Mouse (Mus musculus) embryonic facial prominence, embryonic 10.5 days (tissue): ENCODE measurements around the gene Rptn. TPM values are rescaled to one million over a fixed set of nuclear protein-coding genes. Genes with fewer than 3 reads are reported as not detected.
A peak's percentile ranks its signal among the peaks of the same experiment; 100 is the strongest.
"Not testable (repeated sequence)": the region's sequence is repeated elsewhere in the genome, so short reads cannot be mapped to it uniquely, and the experiment has no call there.

Experiments used
- DNase-seq: peaks from one replicate; pipeline ENCODE4 v3.0.0-alpha.2; 2017; ENCODE audit warnings: low spot score
- H3K27ac ChIP-seq: fragments of 300-500 bp; sonication (generic); replicated peaks from 2 replicates; pipeline ENCODE4 v1.5.1; 2016; ENCODE audit warnings: mild to moderate bottlenecking
- H3K27me3 ChIP-seq: fragments of 300-500 bp; sonication (generic); replicated peaks from 2 replicates; pipeline ENCODE4 v1.6.1; 2016; ENCODE audit warnings: low read depth, mild to moderate bottlenecking; ENCODE audit not compliant: poor library complexity, severe bottlenecking
- H3K36me3 ChIP-seq: fragments of 300-500 bp; sonication (generic); replicated peaks from 2 replicates; pipeline ENCODE4 v1.6.1; 2016; ENCODE audit warnings: mild to moderate bottlenecking, moderate library complexity
- H3K4me1 ChIP-seq: fragments of 300-500 bp; sonication (generic); 2 replicates; pipeline ENCODE4 v1.6.1; 2016
- H3K4me3 ChIP-seq: fragments of 300-500 bp; sonication (generic); 2 replicates; pipeline ENCODE4 v1.5.1; 2016; ENCODE audit warnings: mild to moderate bottlenecking, moderate library complexity
- H3K9me3 ChIP-seq: fragments of 300-500 bp; sonication (generic); 2 replicates; pipeline ENCODE4 v1.6.1; 2016; ENCODE audit warnings: mild to moderate bottlenecking
- WGBS: fragments of 180-500 bp; shearing (Covaris S2); methylation state at CpG from one replicate; pipeline ENCODE4 v1.1.7; 2016; 5-methylcytosine and 5-hydroxymethylcytosine counted together
- microRNA-seq: library from miRNA; unstranded; fragments of <30 nt; microRNA quantifications from one replicate; pipeline ENCODE4, GENCODE M21; 2017
- polyA plus RNA-seq: library from polyadenylated mRNA; unstranded; fragments of >200 nt; fragmentation: Nextera tagmentation; extraction: Ambion mirVana; gene quantifications from 2 replicates; pipeline ENCODE4 v1.2.1, GENCODE M21; 2016

The Rptn gene
- polyA plus RNA-seq, 1 experiment from 2014 or later: not detected

GRCm38 (mm10) chr3:93431673-93432072 lies 38.2 kb downstream of the Rptn start:
- Histone ChIP-seq H3K4me3 (no peak overlapping the region), H3K4me1 (no peaks in the 10 kb centered on the region), H3K27me3 (no peaks in the 10 kb centered on the region), H3K27ac (no peak overlapping the region), H3K9me3 (no peaks in the 10 kb centered on the region), H3K36me3 (no peaks in the 10 kb centered on the region)
- no peak for DNase-seq
- 36% methylated on average over 3 of the region's 3 CpGs for WGBS

DNA sequence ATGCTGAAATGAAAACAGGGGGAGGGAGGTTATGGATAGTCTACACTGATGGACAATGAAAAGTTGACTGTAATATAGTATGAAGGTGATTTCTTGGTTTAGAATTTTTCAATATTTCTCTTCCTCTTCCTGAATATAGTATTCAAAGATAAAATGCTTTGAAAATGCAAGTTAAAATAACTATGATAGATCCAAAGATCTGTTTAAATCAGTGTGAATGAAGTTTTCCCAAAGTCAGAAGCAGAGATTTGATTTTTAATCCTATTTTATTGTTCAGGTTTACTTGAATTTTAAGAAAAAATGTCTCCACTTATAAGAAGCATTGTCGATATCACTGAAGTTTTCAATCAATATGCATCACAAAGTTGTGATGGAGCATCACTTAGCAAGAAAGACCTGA lies 48.5 kb downstream of the Rptn start, which contains the start of gene Tchh:
Gene Tchh, plus strand, starts transcription at position 301 of the 400 bp plus-strand sequence.
- WGBS: 90% methylated on average over 1 of the region's 1 CpGs
- H3K27ac ChIP-seq: no peak within 1 kb of the TSS
- no peak for DNase-seq
- no peaks in the 10 kb centered on the region for H3K9me3 ChIP-seq
- no peaks in the 10 kb centered on the region for H3K36me3 ChIP-seq
- peaks cover 66% of the 10 kb centered on the region for H3K27me3 ChIP-seq
- H3K4me3 ChIP-seq: peak within 1 kb of the TSS; percentile 65; the same call in 1 of the 2 replicates
- H3K4me1 ChIP-seq: peaks cover 28% of the 10 kb centered on the region

GRCm38 (mm10) chr3:93443501-93444101 lies 50.1 kb downstream of the Rptn start:
- H3K9me3 ChIP-seq: no peaks in the 10 kb centered on the region
- no peaks in the 10 kb centered on the region for H3K36me3 ChIP-seq
- H3K27ac ChIP-seq: peak overlapping the region; percentile 63; the same call in 1 of the 2 replicates
- DNase-seq: peak; percentile 70
- peaks cover 82% of the 10 kb centered on the region for H3K27me3 ChIP-seq
- under 1% methylated on average over 38 of the region's 38 CpGs for WGBS
- peaks cover 36% of the 10 kb centered on the region for H3K4me1 ChIP-seq
- peak overlapping the region; percentile 65 for H3K4me3 ChIP-seq

DNA sequence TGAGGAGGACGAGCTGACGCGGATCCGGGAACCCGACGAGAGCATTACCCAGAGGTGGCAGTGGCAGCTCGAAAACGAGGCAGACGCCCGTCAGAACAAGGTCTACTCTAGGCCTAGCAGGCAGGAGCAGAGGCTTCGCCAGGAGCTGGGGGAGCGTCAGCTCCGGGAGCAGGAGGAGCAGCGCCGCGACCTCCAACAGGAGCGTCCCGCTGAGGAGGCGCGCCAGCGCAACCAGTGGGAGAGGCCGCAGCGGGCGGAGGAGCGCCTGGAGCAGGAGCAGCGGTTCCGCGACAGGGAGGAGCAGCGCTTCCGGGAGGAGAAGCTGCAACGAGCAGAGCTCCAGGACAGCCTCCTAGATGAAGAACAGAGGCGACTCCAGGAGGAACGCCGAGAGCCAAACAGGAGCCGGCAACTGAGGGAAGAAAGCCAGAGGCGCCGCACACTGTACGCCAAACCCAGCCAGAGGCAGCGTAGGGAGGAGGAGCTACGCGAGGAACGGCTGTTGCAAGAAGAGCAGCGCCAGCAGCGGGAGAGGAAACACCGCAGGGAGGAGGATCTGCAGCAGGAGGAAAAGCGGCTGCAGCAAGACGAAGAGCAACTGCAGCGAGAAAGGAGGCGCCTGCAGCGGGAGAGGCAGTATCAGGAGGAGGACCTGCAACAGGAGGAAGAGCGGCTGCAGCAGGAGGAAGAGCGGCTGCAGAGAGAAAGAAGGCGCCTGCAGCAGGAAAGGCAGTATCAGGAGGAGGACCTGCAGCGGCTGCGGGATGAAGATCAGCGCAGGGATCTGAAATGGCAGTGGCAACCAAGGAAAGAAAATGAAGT lies 51.1 kb downstream of the Rptn start:
- H3K4me3 ChIP-seq: peak overlapping the region; percentile 65
- peak overlapping the region; percentile 63 for H3K27ac ChIP-seq
- no peaks in the 10 kb centered on the region for H3K36me3 ChIP-seq
- peaks cover 36% of the 10 kb centered on the region for H3K4me1 ChIP-seq
- H3K27me3 ChIP-seq: peaks cover 89% of the 10 kb centered on the region
- DNase-seq: peak; percentile 86
- WGBS: under 1% methylated on average over 56 of the region's 56 CpGs
- H3K9me3 ChIP-seq: no peaks in the 10 kb centered on the region

DNA sequence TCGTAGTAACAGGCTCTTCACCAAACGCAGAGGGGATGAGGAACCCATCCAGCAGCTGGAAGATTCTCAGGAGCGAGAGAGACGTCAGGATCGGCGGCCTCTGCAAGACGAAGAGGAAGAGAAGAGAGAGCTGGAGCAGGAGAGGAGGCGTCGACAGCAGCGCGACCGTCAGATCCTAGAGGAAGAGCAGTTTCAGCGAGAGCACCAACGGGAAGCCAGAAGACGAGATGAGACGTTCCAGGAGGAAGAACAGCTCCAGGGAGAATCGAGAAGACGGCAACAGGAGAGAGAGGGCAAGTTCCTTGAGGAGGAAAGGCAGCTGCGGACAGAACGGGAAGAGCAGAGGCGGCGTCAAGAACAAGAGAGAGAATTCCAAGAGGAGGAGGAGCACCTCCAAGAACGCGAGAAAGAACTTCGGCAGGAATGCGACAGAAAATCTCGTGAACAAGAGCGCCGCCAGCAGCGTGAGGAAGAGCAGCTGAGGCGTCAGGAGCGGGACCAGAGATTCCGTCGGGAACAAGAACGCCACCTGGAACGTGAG lies 51.7 kb downstream of the Rptn start:
- Histone ChIP-seq H3K4me3 (peak overlapping the region; percentile 65), H3K27ac (no peak overlapping the region), H3K4me1 (peaks cover 36% of the 10 kb centered on the region), H3K9me3 (no peaks in the 10 kb centered on the region), H3K27me3 (peaks cover 92% of the 10 kb centered on the region), H3K36me3 (no peaks in the 10 kb centered on the region)
- peak; percentile 53 for DNase-seq
- WGBS: under 1% methylated on average over 36 of the region's 36 CpGs

GRCm38 (mm10) chr3:93446128-93446755 lies 52.7 kb downstream of the Rptn start:
- Histone ChIP-seq H3K27ac (no peak overlapping the region), H3K4me3 (peak overlapping the region; percentile 65), H3K36me3 (no peaks in the 10 kb centered on the region), H3K9me3 (no peaks in the 10 kb centered on the region), H3K4me1 (peaks cover 36% of the 10 kb centered on the region), H3K27me3 (peaks cover 82% of the 10 kb centered on the region)
- peak; percentile 67 for DNase-seq
- WGBS: under 1% methylated on average over 54 of the region's 54 CpGs

DNA sequence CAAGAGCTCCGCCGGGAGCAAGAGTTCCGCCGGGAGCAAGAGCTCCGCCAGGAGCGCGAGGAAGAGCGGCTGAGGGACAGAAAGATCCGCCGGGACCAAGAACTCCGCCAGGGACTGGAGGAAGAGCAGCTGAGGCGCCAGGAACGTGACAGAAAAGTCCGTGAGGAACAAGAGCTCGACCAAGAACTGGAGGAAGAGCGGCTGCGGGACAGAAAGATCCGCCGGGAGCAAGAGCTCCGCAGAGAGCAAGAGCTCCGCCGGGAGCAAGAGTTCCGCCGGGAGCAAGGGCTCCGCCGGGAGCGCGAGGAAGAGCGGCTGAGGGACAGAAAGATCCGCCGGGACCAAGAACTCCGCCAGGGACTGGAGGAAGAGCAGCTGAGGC lies 53.2 kb downstream of the Rptn start:
- not testable (repeated sequence) for DNase-seq, H3K36me3 ChIP-seq, H3K9me3 ChIP-seq, H3K27ac ChIP-seq
- Histone ChIP-seq H3K4me1 (peaks cover 36% of the 10 kb centered on the region), H3K27me3 (peaks cover 77% of the 10 kb centered on the region), H3K4me3 (peak overlapping the region; percentile 65)
- WGBS: under 1% methylated on average over 32 of the region's 32 CpGs

DNA sequence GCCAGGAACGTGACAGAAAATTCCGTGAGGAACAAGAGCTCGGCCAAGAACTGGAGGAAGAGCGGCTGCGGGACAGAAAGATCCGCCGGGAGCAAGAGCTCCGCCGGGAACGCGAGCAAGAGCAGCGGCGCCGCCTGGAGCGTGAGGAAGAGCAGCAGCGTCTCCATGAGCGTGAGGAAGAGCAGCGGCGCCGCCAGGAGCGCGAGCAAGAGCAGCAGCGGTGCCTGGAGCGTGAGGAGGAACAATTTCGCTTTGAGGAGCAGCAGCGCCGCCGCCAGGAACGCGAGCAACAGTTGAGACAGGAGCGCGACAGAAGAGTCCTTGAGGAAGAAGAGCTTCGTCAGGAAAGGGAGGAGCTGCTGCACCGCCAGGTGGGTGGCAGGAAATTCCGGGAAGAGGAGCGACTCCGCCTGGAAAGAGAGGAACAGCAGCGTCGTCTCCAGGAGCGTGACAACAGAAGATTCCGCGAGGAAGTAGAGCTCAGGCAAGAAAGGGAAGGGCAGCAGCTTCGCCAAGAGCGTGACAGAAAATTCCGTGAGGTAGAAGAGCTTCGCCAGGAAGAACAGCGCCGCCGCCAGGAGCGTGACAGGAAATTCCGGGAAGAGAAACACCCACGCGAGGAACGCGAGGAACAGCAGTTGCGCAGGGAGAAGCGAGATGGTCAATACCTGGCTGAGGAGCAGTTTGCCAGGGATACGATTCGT lies 53.8 kb downstream of the Rptn start:
- peaks cover 71% of the 10 kb centered on the region for H3K27me3 ChIP-seq
- no peak overlapping the region for H3K27ac ChIP-seq
- H3K36me3 ChIP-seq: no peaks in the 10 kb centered on the region
- under 1% methylated on average over 59 of the region's 59 CpGs for WGBS
- peak; percentile 82 for DNase-seq
- peak overlapping the region; percentile 65 for H3K4me3 ChIP-seq
- no peaks in the 10 kb centered on the region for H3K9me3 ChIP-seq
- peaks cover 36% of the 10 kb centered on the region for H3K4me1 ChIP-seq

Small RNA genes lying within 50 kb of the gene (microRNA-seq; reads per million reads assigned to microRNA genes)
- gene Gm22752: not detected
- not detected for gene Gm44353

Other genes with a start within 250 kb of the Rptn start
- not detected in 2 replicates for gene Crnn, start 248.9 kb upstream of the Rptn start, polyA plus RNA-seq
- gene Flg2, start 196.4 kb upstream of the Rptn start, polyA plus RNA-seq: not detected in 2 replicates
- gene Flg, start 120.2 kb upstream of the Rptn start, polyA plus RNA-seq: not detected in 2 replicates
- gene Hrnr, start 74.0 kb upstream of the Rptn start, polyA plus RNA-seq: not detected in 2 replicates
- gene Tchh, start 48.6 kb downstream of the Rptn start, polyA plus RNA-seq: 0.29 and 0.32 TPM in 2 replicates
- not detected in 2 replicates for gene Tchhl1, start 75.1 kb downstream of the Rptn start, polyA plus RNA-seq
- 351 and 395 TPM in 2 replicates for gene S100a11, start 126.8 kb downstream of the Rptn start, polyA plus RNA-seq
- gene S100a10, start 161.4 kb downstream of the Rptn start, polyA plus RNA-seq: 118 and 146 TPM in 2 replicates